Mouse (Mus musculus) midbrain, embryonic 10.5 days (tissue): ENCODE measurements around the gene Cacna2d4. TPM values are rescaled to one million over a fixed set of nuclear protein-coding genes. Genes with fewer than 3 reads are reported as not detected.
A peak's percentile ranks its signal among the peaks of the same experiment; 100 is the strongest.
"Not testable (repeated sequence)": the region's sequence is repeated elsewhere in the genome, so short reads cannot be mapped to it uniquely, and the experiment has no call there.

Source experiments
- DNase-seq: peaks from one replicate; pipeline ENCODE4 v3.0.0-alpha.2; 2017; ENCODE audit warnings: low spot score
- H3K27ac ChIP-seq: fragments of 300-500 bp; sonication (generic); replicated peaks from 2 replicates; pipeline ENCODE4 v1.5.1; 2016; ENCODE audit warnings: mild to moderate bottlenecking
- H3K27me3 ChIP-seq: fragments of 300-500 bp; sonication (generic); 2 replicates; pipeline ENCODE4 v1.6.1; 2016; ENCODE audit warnings: low read depth, mild to moderate bottlenecking; ENCODE audit not compliant: poor library complexity, severe bottlenecking
- H3K36me3 ChIP-seq: fragments of 300-500 bp; sonication (generic); 2 replicates; pipeline ENCODE4 v1.6.1; 2016; ENCODE audit warnings: mild to moderate bottlenecking, moderate library complexity
- H3K4me1 ChIP-seq: fragments of 300-500 bp; sonication (generic); 2 replicates; pipeline ENCODE4 v1.6.1; 2016
- H3K4me3 ChIP-seq: fragments of 300-500 bp; sonication (generic); 2 replicates; pipeline ENCODE4 v1.5.1; 2016; ENCODE audit warnings: mild to moderate bottlenecking, moderate library complexity
- H3K9me3 ChIP-seq: fragments of 300-500 bp; sonication (generic); replicated peaks from 2 replicates; pipeline ENCODE4 v1.6.1; 2016; ENCODE audit warnings: mild to moderate bottlenecking
- WGBS: fragments of 180-500 bp; shearing (Covaris S2); methylation state at CpG from one replicate; pipeline ENCODE4 v1.1.7; 2016; 5-methylcytosine and 5-hydroxymethylcytosine counted together
- polyA plus RNA-seq: library from polyadenylated mRNA; unstranded; fragments of >200 nt; fragmentation: Nextera tagmentation; extraction: Ambion mirVana; gene quantifications from 2 replicates; pipeline ENCODE4 v1.2.1, GENCODE M21; 2016

The Cacna2d4 gene
- polyA plus RNA-seq, 1 experiment from 2014 or later: 0.12 TPM

DNA sequence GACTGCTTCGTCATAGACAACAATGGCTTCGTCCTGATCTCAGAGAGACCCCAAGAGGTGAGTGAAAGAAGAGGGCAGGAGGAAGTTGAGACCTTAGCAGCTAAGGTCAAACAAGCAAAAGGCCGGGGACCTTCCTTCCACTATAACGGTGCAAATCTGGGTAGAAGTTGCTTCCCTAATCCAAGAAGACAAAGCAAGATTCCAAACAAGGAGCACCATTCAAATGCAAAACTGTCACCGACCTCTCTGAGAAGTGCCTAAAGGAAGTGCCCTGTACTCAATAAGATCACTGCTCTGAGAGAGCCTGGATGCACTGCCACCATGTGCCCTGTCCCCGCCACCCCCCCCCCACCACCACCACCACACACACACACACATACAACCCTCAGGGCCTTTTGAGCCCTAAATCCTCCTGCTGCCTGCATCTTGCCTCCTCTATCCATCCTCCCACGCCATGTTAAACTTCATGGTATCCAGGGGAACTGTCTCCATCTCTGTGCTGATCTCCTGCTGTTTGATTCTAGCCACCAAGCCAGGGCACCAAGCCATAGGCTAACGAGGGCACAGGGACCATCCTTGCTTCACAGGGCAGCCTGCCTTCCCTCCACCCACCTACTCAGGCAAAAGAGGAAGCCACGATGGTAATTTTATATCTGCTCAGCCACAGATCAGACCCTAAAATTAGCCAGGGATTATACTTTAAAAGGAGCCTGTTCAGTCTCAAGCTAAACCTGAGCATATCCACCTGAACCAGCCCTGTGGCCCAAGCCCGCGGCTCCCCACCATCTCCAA lies 102.0 kb downstream of the Cacna2d4 start:
- Histone ChIP-seq H3K36me3 (no peaks in the 10 kb centered on the region), H3K9me3 (no peaks in the 10 kb centered on the region), H3K27me3 (peaks cover 44% of the 10 kb centered on the region), H3K27ac (peak overlapping the region; percentile 70), H3K4me3 (peak overlapping the region; percentile 2; the same call in 1 of the 2 replicates), H3K4me1 (peaks cover 51% of the 10 kb centered on the region)
- peak; percentile 45 for DNase-seq
- 23% methylated on average over 10 of the region's 11 CpGs for WGBS

DNA sequence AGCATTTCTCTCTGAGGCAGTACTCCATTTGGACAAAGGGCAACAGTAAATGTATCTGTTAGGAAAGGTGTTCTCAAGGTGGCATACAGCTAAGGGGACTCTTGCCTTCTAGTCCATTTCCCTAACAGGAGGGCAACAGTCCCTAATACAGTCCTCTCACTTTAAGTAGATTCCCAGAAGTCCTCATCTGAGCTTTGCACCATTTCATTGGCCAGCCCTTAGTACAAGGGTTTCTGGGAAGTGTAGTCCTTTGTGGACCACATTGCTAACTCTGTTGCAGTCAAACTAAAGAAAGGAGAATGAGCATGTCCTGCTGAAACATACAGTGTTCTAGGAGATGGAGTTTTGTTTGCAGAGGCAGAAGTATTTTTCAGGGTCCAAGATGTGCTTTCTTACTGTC lies 105.1 kb downstream of the Cacna2d4 start:
- H3K27ac ChIP-seq: peak overlapping the region; percentile 57
- H3K36me3 ChIP-seq: no peaks in the 10 kb centered on the region
- peaks cover 37% of the 10 kb centered on the region for H3K4me1 ChIP-seq
- peaks cover 14% of the 10 kb centered on the region for H3K27me3 ChIP-seq
- H3K9me3 ChIP-seq: no peaks in the 10 kb centered on the region
- no peak for DNase-seq
- no peak overlapping the region for H3K4me3 ChIP-seq

DNA sequence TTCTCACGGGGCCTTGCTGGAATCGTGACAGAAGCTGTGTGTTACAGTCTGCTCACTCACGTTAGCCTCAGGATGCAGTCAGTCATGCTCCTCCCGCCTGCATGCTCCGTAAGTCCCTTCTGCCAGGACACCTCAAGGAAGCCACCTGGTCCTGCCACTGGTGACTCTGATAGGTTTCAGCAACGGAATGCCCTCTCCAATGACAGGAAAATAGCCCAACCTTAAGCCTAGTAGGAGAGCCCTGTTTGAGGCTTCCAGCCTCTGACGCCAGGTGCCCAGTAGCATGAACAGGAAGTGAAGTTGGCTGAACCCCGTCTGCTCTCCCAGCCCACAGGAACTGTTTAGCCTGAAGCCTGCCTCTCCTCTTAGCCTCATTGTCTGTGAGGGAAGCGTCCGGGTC lies 109.9 kb downstream of the Cacna2d4 start:
- H3K4me3 ChIP-seq: no peak overlapping the region
- no peaks in the 10 kb centered on the region for H3K36me3 ChIP-seq
- 78% methylated on average over 10 of the region's 10 CpGs for WGBS
- H3K9me3 ChIP-seq: no peaks in the 10 kb centered on the region
- no peaks in the 10 kb centered on the region for H3K27me3 ChIP-seq
- peaks cover 21% of the 10 kb centered on the region for H3K4me1 ChIP-seq
- no peak overlapping the region for H3K27ac ChIP-seq
- no peak for DNase-seq

DNA sequence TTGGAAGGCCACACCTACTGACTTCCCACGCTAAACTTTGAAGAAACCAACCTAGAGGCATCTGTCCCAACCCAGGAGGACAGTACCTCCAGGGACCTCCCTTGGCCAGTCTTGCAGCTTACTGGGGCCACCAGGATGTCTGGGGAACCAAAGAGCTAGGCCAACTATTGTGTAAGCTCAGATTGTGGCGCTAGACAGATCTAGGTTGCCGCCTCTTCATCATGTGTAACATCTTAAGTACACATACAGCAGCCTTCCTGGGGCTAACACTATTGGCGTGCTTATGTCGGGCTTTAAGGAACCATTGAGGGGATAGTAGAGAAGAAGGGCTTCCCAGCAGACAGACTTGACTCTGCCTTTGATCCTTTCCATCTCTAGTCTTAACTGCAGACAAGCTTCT lies 111.5 kb downstream of the Cacna2d4 start:
- no peaks in the 10 kb centered on the region for H3K9me3 ChIP-seq
- H3K4me1 ChIP-seq: peaks cover 21% of the 10 kb centered on the region
- DNase-seq: no peak
- H3K27ac ChIP-seq: no peak overlapping the region; the same call in 1 of the 2 replicates
- peaks cover 5% of the 10 kb centered on the region; the same call in 1 of the 2 replicates for H3K36me3 ChIP-seq
- no peaks in the 10 kb centered on the region for H3K27me3 ChIP-seq
- no peak overlapping the region for H3K4me3 ChIP-seq
- 73% methylated on average over 5 of the region's 5 CpGs for WGBS

DNA sequence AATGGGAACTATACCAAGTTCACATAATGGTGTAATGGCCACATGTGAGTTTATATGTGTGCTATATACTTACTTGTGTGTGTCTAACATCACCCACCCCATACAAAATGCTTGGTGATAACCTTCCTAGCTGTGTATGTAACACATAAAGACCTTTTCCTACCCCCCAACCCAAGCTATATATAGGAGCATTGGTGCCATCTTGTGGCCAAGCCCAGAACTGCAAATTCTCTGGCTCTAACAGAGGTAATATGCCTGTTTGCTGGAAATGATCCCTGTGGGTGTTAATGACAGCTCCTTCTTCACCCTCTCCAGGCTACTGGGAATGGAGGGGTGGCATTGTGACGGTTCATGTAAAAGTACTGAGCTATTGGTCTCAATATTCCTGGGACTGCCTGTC lies 111.9 kb downstream of the Cacna2d4 start:
- 3% methylated on average over 1 of the region's 1 CpGs for WGBS
- peak; percentile 79 for DNase-seq
- H3K27ac ChIP-seq: no peak overlapping the region

DNA sequence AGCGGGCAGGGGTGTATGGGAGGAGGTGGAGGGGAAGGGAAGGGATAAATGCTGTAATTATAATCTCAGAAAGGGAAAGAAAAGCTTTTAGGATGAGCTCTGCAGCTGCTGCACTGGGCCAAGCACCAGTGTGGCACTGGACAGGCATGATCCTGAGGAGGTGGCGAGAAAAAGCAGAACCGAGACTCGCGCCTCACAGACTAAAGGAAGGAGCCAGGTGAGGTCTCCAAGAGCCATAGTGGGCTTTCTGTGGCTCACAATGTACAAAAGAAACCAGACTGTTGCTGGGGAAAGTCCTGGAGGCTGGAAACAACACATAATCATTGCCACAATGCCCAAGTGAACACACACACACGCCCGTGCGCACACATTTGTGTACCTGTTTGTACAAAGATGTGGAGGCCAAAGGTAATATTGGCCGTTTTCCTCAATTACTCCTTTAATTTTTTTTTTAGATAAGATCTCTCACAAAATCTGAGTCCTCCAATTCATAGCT lies 114.4 kb downstream of the Cacna2d4 start:
- Histone ChIP-seq H3K27me3 (no peaks in the 10 kb centered on the region), H3K27ac (no peak overlapping the region), H3K9me3 (no peaks in the 10 kb centered on the region), H3K4me1 (peaks cover 18% of the 10 kb centered on the region), H3K4me3 (no peak overlapping the region), H3K36me3 (peaks cover 31% of the 10 kb centered on the region)
- 92% methylated on average over 9 of the region's 9 CpGs for WGBS
- no peak for DNase-seq

More for the DNA sequence above, 111.9 kb downstream of the Cacna2d4 start:
- H3K9me3 ChIP-seq: no peaks in the 10 kb centered on the region
- H3K4me1 ChIP-seq: peaks cover 21% of the 10 kb centered on the region
- no peaks in the 10 kb centered on the region for H3K27me3 ChIP-seq
- H3K36me3 ChIP-seq: peaks cover 6% of the 10 kb centered on the region
- no peak overlapping the region for H3K4me3 ChIP-seq

DNA sequence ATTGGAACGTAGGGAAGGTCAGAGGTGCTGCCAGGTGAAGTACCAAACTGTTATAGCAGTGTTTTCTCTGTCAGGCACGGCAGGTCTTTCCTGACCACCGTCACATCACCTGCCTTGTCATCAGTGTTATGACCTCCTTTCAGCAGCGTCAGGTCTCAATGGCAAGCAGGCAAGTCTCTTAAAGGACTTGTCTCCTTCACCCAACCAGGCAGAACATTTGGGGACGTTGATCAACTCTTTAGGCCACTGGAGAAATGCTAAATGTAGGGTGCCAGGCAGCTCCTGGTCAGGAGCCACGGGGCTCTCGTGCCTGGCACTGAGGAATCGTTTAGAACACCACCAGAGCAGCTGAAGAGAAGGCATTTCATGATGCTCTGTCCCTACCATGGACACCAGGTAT lies 115.3 kb downstream of the Cacna2d4 start:
- Histone ChIP-seq H3K36me3 (peaks cover 40% of the 10 kb centered on the region), H3K27me3 (no peaks in the 10 kb centered on the region), H3K27ac (no peak overlapping the region), H3K4me3 (no peak overlapping the region), H3K4me1 (peaks cover 18% of the 10 kb centered on the region), H3K9me3 (no peaks in the 10 kb centered on the region)
- 88% methylated on average over 8 of the region's 8 CpGs for WGBS
- no peak for DNase-seq

DNA sequence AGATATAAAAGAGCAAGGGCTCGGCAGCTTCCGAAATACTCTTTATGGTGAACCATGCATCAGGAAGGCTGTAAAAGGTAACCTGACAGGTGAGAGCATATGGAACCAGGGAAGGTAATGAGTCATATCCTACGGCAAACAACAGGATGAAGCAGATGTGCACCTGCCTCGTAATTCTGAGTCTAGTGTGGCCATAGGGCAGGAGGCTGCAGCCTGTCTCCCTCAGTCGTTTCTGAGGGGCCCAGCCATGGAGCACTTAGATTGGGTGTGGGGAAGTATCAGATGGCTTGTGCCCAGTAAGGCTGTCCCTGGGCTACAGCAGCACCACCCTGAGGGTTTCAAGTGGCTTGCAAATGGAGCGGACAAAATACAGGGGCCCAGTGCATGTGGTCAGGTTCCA lies 116.2 kb downstream of the Cacna2d4 start:
- no peaks in the 10 kb centered on the region for H3K9me3 ChIP-seq
- no peak overlapping the region for H3K4me3 ChIP-seq
- H3K27ac ChIP-seq: no peak overlapping the region
- peaks cover 18% of the 10 kb centered on the region for H3K4me1 ChIP-seq
- no peak for DNase-seq
- peaks cover 49% of the 10 kb centered on the region for H3K36me3 ChIP-seq
- no peaks in the 10 kb centered on the region for H3K27me3 ChIP-seq
- WGBS: 89% methylated on average over 6 of the region's 6 CpGs

DNA sequence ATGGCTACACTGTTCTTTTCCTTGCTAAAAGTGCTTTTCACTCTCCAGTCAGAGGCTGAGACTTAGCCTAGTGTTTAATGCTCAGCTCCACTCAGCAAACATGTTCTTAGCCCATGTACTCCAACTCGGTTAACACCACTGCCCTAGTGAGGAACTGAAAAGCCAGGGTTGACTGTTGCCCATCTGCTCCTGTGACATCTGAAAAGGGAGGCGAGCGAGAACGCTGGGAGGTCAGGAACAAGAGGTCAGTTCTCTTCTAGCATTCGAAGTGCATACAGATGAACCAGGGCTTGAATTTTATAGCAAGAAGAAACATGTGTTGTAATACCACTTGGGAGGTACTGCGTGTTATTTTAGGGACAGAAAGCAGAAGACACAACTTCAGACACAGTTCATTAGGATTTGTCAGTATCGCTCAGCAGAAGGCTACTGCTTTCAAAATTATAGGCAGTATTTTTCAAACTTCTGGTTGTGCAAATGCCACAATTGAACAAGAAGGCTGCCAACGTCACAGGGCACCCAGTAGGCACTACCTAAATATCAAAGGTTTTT lies 121.8 kb downstream of the Cacna2d4 start:
- 92% methylated on average over 8 of the region's 8 CpGs for WGBS
- no peak for DNase-seq
- no peak overlapping the region for H3K4me3 ChIP-seq

DNA sequence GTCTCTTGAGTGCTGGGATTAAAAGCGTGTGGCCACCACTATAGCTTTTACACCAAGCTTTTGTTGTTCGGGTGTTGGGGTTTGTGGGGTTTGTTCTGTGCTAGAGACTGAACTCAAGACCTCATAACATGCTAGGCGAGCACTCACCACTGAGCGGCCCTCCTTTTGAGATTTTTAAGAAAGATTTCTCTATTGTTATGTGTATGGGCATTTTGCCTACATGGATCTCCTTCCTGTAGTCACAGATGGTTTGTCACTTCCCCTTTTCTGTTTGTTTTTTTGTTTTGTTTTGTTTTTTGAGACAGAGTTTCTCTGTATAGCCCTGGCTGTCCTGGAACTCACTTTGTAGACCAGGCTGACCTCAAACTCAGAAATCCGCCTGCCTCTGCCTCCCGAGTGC lies 123.9 kb downstream of the Cacna2d4 start:
- not testable (repeated sequence) for H3K9me3 ChIP-seq, DNase-seq, H3K27ac ChIP-seq, H3K4me3 ChIP-seq, H3K4me1 ChIP-seq, H3K27me3 ChIP-seq
- H3K36me3 ChIP-seq: peaks cover 98% of the 10 kb centered on the region
- WGBS: 93% methylated on average over 6 of the region's 6 CpGs

More for the DNA sequence above, 121.8 kb downstream of the Cacna2d4 start:
- Histone ChIP-seq H3K27me3 (no peaks in the 10 kb centered on the region), H3K9me3 (no peaks in the 10 kb centered on the region), H3K27ac (no peak overlapping the region), H3K36me3 (peaks cover 99% of the 10 kb centered on the region), H3K4me1 (no peaks in the 10 kb centered on the region)

DNA sequence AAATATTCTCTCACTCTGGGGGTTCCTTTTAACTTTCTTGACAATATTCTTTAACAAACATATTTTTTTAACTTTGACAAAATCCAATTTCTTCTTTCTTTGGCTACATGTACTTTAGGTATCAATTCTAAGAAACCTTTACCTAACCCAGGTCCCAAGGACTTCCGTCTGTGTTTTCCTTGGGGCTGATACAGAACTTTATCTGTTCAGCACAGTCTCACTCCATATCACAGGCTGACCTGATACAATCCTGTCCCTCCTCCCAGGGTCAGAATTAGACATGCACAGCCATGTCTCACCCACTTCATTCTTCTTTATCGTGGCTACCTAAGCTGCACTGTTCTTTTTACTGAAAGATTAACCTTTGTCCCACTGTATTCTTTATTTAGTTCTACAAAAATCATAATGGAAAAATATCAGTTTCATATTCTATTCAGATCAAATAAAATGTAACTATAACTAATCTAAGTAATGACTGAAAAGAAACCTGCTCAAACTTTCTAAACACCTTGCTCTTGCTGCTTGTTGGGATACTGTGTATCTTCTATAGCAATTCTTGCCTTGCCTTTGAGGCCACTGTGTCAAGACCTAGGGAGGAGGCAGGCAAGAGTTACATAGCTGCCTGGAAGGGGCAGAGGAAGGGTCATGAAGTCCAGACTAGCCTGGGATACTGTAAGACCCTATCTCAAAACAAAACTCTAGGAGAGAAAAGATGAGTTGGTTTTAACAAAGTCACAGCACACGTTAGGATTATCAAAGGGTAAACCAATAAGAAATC lies 124.8 kb downstream of the Cacna2d4 start:
- Histone ChIP-seq H3K4me3 (no peak overlapping the region), H3K9me3 (no peaks in the 10 kb centered on the region), H3K4me1 (no peaks in the 10 kb centered on the region), H3K27ac (no peak overlapping the region), H3K36me3 (peaks cover 98% of the 10 kb centered on the region), H3K27me3 (no peaks in the 10 kb centered on the region)
- 95% methylated on average over 3 of the region's 3 CpGs for WGBS
- DNase-seq: no peak

DNA sequence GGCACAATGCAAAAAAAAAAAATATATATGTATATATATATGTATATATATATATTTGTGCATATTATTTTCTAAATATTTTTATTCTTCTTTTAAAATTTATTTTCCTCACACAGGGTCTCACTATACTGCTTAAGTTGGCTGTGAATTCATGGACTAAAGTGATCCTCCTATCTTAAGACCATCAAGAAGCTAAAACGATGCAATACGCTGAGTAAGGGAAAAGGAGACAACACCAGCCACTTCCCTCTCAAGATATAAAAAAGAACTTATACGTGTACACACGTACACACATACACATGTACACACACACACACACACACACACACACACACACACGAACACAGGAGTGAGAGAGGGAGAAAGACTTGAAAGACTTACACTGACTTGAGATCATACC lies 127.3 kb downstream of the Cacna2d4 start:
- H3K36me3 ChIP-seq: peaks cover 95% of the 10 kb centered on the region
- DNase-seq: no peak
- no peaks in the 10 kb centered on the region for H3K9me3 ChIP-seq
- WGBS: 98% methylated on average over 5 of the region's 5 CpGs
- H3K4me3 ChIP-seq: no peak overlapping the region
- H3K4me1 ChIP-seq: no peaks in the 10 kb centered on the region
- no peaks in the 10 kb centered on the region for H3K27me3 ChIP-seq
- no peak overlapping the region for H3K27ac ChIP-seq

DNA sequence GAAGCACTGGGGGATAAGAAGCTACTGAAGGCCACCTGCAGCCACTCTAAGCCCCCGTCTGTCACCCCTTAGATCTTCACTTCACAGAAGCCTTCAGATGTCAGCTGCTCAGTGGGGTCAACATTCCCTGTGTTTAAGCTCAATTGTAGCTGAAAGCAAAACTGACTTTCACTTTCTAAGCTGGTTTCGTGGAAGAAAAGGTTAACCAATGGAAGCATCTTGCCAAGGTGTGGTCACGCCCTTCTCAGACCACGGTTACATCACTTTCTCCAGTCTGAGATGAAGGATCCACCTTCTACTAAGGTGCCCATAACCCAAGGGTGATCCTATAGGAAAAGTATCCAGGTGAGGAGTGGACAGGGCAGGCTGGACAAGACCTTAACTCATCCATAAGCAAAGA lies 130.5 kb downstream of the Cacna2d4 start:
- H3K9me3 ChIP-seq, DNase-seq, H3K4me3 ChIP-seq, H3K27me3 ChIP-seq, H3K4me1 ChIP-seq, H3K27ac ChIP-seq: not testable (repeated sequence)
- H3K36me3 ChIP-seq: peaks cover 78% of the 10 kb centered on the region
- WGBS: 80% methylated on average over 4 of the region's 4 CpGs
